Mouse (Mus musculus) mammary gland, adult 2 months (tissue): ENCODE data around the gene Timm10b. TPM values are rescaled to one million over a fixed set of nuclear protein-coding genes. Genes with fewer than 3 reads are reported as not detected.

Source experiments
- polyA plus RNA-seq: library from polyadenylated mRNA; depleted of rRNA; stranded (reverse); fragments of >200 nt; gene quantifications from 2 replicates; pipeline ENCODE4 v1.2.3, GENCODE M21; 2012; ENCODE audit warnings: low replicate concordance; rRNA removed

Gene Timm10b
- polyA plus RNA-seq = 143 and 164 TPM in 2 replicates

DNA sequence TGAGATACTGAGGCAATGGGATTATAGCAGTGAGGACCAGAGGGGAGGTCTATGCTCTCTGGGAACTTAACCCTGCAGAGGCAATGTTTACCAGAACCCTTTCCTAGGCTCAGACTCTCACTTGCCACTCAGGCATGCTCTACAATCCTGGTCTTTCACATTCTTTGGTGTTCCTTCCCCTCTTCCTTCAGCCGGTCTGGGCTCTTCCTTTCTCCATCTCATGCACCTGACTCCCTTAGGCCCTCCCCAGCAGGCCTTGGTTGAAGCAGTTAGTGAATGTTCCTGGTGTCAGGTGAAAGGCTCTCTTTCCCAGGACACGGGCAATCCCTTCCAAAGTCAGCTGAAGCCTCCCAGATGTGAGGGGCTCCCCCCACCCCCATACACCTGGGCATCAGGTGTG, at the start of gene Timm10b:
TSS of gene Timm10b (plus strand) at position 301 of the 400 bp plus-strand sequence.

DNA sequence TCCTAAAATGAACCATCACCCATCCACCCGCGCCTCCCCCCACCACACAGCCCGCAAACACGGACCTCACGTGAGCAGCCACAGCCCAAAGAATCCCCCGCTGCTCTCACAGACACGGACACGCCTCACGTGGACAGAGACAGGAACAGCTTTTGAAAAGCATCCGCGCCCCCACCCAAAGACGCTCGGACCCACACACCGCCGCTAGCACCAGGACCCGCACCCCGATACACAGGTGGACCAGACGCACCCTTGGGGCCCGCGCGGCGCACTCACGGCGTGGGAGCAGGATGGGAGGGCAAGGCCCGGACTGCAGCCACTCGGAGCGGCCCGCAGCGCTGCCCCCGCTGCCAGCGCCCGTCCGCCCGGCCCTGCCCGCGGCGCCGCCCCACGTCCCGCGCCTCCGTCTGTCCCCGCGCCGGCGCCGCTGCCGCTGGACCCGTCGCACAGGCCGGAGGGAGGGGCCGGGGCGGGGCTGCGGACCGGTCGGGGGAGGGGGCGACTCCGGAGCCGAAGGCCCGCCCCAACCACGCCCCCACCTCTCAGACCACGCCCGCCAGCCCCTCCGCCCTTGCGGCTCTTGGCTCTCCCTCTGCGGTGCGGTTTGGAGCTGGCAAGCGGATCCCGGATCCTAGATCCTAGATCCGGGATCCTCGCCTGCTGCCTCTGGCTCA, 6.6 kb upstream of the Timm10b start, which contains the start of gene Trim3:
TSS of gene Trim3 (minus strand) at position 445 of the 674 bp plus-strand sequence.

DNA sequence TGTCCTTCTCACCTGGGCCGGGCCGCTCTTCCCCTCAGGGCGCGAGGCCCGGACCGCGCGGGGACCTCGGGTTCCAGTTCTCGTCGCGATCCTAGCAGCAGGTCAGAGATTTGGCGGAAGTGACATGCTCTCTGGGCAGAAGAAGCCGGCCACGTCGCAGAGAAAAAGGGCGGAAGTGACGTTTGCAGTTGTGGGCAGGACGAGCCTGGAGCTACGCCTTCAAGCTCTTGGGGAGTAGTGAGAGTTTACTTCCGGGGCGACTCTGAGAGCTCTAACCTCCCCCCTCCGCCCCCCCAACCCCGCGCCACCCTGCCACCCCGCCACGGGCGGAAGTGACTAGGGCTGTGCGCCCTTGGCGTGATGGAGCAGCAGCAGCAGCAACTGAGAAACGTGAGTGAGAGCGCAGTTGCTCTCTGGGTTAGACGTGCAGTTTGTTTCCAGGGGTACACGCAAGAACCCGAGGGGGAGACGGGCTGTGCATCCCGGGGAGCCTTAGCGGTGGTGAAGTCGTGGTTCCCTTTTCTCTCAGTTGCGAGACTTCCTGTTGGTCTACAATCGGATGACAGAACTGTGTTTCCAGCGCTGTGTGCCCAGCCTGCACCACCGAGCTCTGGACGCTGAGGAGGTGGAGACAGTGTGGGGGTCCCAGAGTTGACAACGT, 507 bp downstream of the Timm10b start, which contains the start of the genes Arfip2 and Gm45799:
TSS of gene Arfip2 (minus strand) at position 184 of the 661 bp plus-strand sequence.
TSS of gene Gm45799 (plus strand) at position 320 of the 661 bp plus-strand sequence.

DNA sequence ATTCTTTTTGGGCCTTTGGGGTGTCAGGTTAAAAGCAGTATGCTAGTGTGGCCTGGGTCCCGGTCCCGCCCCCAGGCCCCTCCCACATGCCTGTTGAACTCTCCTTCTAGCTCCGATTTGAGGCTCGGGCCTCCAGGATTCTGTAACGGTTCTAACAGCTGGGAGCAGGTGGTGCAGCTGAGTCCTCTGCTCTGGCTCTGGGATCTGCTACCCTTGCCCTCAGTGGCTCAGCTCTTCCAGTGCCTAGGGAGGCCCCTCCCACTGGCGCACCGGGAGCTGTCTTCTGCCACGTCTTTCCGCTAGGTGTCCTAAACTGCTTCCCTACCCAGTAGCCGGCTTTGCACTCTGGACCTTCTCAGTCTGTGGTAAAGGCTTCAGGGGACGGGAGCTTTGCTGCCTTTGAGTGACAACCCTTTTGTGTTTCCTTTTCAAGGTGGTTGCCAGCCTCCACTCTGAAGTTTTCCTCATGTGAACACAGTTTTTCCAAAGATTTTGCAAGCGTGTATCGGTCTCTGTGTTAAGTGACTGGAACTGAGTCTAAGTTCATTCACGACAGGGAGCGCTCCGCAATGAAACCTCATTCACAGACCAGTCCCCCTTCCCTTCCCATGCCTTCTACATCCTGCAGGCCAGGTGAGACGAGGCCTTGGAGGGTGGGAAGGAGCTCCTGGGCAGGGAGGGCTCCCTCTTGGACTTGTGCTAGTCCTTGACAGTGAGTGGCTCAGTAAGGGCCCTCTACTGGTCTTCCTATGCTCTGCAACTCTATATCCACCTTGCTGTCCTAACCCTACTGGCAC, 11.0 kb downstream of the Timm10b start, which contains the start of gene Dnhd1:
TSS of gene Dnhd1 (plus strand) at position 189 of the 797 bp plus-strand sequence.

Other genes starting within 250 kb of the Timm10b start
- gene Fam160a2, start 240.0 kb upstream of the Timm10b start, polyA plus RNA-seq = 59.1 and 65.1 TPM in 2 replicates
- 0.27 and 0.30 TPM in 2 replicates for gene Cnga4, start 235.5 kb upstream of the Timm10b start, polyA plus RNA-seq
- gene Cckbr, start 214.3 kb upstream of the Timm10b start, polyA plus RNA-seq = not detected in 2 replicates
- gene Cavin3, start 157.8 kb upstream of the Timm10b start, polyA plus RNA-seq = 92.9 and 226 TPM in 2 replicates
- gene Smpd1, start 85.7 kb upstream of the Timm10b start, polyA plus RNA-seq = 69.1 and 110 TPM in 2 replicates
- gene Apbb1, start 58.4 kb upstream of the Timm10b start, polyA plus RNA-seq = 23.3 and 35.9 TPM in 2 replicates
- gene Hpx, start 39.9 kb upstream of the Timm10b start, polyA plus RNA-seq = 1.1 and 13.0 TPM in 2 replicates
- gene Trim3, start 6.5 kb upstream of the Timm10b start, polyA plus RNA-seq = 47.8 and 65.0 TPM in 2 replicates
- gene Arfip2, start 360 bp downstream of the Timm10b start, polyA plus RNA-seq = 58.6 and 60.8 TPM in 2 replicates
- 262 and 505 TPM in 2 replicates for gene Gm45799, start 496 bp downstream of the Timm10b start, polyA plus RNA-seq
- 2.3 and 5.4 TPM in 2 replicates for gene Dnhd1, start 10.8 kb downstream of the Timm10b start, polyA plus RNA-seq
- gene Ilk, start 96.5 kb downstream of the Timm10b start, polyA plus RNA-seq = 124 and 195 TPM in 2 replicates
- 8.2 and 10.6 TPM in 2 replicates for gene Rrp8, start 97.3 kb downstream of the Timm10b start, polyA plus RNA-seq
- gene Taf10, start 104.3 kb downstream of the Timm10b start, polyA plus RNA-seq = 320 and 670 TPM in 2 replicates
- gene Tpp1, start 112.2 kb downstream of the Timm10b start, polyA plus RNA-seq = 156 and 246 TPM in 2 replicates
- gene Dchs1, start 147.6 kb downstream of the Timm10b start, polyA plus RNA-seq = 11.7 and 15.2 TPM in 2 replicates
- 220 and 240 TPM in 2 replicates for gene Mrpl17, start 171.0 kb downstream of the Timm10b start, polyA plus RNA-seq